Mouse (Mus musculus): ENCODE measurements around the gene Plpp1. TPM values are rescaled to one million over a fixed set of nuclear protein-coding genes. Genes with fewer than 3 reads are reported as not detected.

Plpp1 gene
- total and polyA plus RNA-seq, 3 experiments = 0.12 to 0.15 TPM; not detected in 1

DNA sequence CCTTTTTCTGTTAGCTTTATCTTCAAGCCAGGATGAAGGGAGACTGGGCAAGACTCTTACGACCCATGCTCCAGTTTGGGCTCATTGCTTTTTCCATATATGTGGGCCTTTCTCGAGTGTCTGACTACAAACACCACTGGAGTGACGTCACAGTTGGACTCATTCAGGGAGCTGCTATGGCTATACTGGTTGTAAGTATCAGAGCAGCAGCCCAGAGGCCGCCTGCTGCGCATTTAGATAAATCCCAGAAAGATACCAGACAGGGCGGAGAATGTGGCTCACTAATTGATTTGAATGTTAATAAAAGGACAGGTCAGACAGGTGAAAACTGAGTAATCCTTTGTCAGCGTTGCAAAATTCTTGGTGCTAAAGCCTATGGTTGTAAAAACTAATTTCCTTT, 66.2 kb downstream of the Plpp1 start:
- Histone ChIP-seq H3K27me3 (ENCODE audit: control insufficient read depth in 1 of 2, insufficient read depth in 2 of 2, low read length in 2 of 2) (no peaks in the 10 kb centered on the region), H3K9ac (ENCODE audit: control insufficient read depth, low read depth, low read length, poor library complexity, severe bottlenecking) (no peak overlapping the region), H3K79me2 (ENCODE audit: control insufficient read depth, insufficient read depth, low read length, poor library complexity) (no peaks in the 10 kb centered on the region), H3K27ac (ENCODE audit: control insufficient read depth, low read depth, low read length) (no peak overlapping the region), H3K36me3 (ENCODE audit: control insufficient read depth in 1 of 2, insufficient read depth in 2 of 2, low read length in 2 of 2) (peaks cover 0 to 11% of the 10 kb centered on the region in 2 experiments; a peak in 2 of 4 replicates), H3K4me1 (ENCODE audit: control insufficient read depth in 1 of 2, insufficient read depth in 2 of 2, low read length in 2 of 2) (no peaks in the 10 kb centered on the region), H3K9me3 (replicated peaks; ENCODE audit: insufficient read depth, low read length) (no peaks in the 10 kb centered on the region), H3K4me3 (ENCODE audit: control insufficient read depth in 1 of 2, insufficient read depth in 1 of 2, low read depth in 2 of 2, low read length in 2 of 2) (no peak overlapping the region)
- no peak for DNase-seq (ENCODE audit: low read depth, low spot score)
- TF ChIP-seq POLR2AphosphoS5 (IDR thresholded peaks at IDR 0.05; ENCODE audit: borderline replicate concordance, low read depth, low read length) (no peak), TAL1 (IDR thresholded peaks at IDR 0.05; ENCODE audit: low read length) (no peak), USF1 (IDR thresholded peaks at IDR 0.05; ENCODE audit: low read depth, low read length) (no peak), MYB (IDR thresholded peaks at IDR 0.05; ENCODE audit: low read depth, low read length) (no peak), MAZ (IDR thresholded peaks at IDR 0.05; ENCODE audit: low read depth, low read length) (no peak), ETS1 (IDR thresholded peaks at IDR 0.05; ENCODE audit: low read depth, low read length) (no peak), MAX (IDR thresholded peaks at IDR 0.05; ENCODE audit: low read length) (no peak), BHLHE40 (IDR thresholded peaks at IDR 0.05; ENCODE audit: borderline replicate concordance, low read depth, low read length) (no peak), ZC3H11A (IDR thresholded peaks at IDR 0.05; ENCODE audit: low read depth, low read length) (no peak), UBTF (IDR thresholded peaks at IDR 0.05; ENCODE audit: borderline replicate concordance, insufficient read depth, low read depth, low read length) (no peak), E2F4 (IDR thresholded peaks at IDR 0.05; ENCODE audit: borderline replicate concordance, low read depth, low read length) (no peak), SMC3 (IDR thresholded peaks at IDR 0.05; ENCODE audit: low read depth, low read length) (no peak), POLR2A (IDR thresholded peaks at IDR 0.05; ENCODE audit: control insufficient read depth in 1 of 2, insufficient read depth in 1 of 2, low read depth in 1 of 2, low read length in 2 of 2, poor library complexity in 1 of 2) (no peak), ZNF384 (IDR thresholded peaks at IDR 0.05; ENCODE audit: low read depth, low read length) (no peak), MYC (IDR thresholded peaks at IDR 0.05; ENCODE audit: low read depth, low read length) (no peak), TBP (IDR thresholded peaks at IDR 0.05; ENCODE audit: low read depth, low read length) (no peak), POLR2AphosphoS2 (IDR thresholded peaks at IDR 0.05; ENCODE audit: low read length) (no peak), ELF1 (IDR thresholded peaks at IDR 0.05; ENCODE audit: low read depth, low read length) (no peak)

DNA sequence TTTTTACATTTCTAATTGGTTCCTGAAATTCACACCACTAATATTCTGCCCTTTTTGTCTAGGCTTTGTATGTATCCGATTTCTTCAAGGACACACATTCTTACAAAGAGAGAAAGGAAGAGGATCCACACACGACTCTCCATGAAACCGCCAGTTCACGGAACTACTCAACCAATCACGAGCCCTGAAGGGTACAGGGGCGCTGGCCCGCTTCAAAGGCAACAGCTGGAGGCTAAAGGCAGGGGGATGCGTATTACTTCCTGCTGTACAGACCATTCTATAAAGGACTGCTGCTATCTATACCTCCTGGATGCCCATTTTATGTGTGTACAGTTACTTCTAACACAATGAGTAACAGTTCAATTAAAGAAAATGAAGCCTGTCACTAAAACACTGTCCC, 66.8 kb downstream of the Plpp1 start:
- H3K9ac ChIP-seq (ENCODE audit: control insufficient read depth, low read depth, low read length, poor library complexity, severe bottlenecking) = no peak overlapping the region
- no peak for DNase-seq (ENCODE audit: low read depth, low spot score)
- no peaks in the 10 kb centered on the region for H3K4me1 ChIP-seq (ENCODE audit: control insufficient read depth in 1 of 2, insufficient read depth in 2 of 2, low read length in 2 of 2)
- no peaks in the 10 kb centered on the region for H3K27me3 ChIP-seq (ENCODE audit: control insufficient read depth in 1 of 2, insufficient read depth in 2 of 2, low read length in 2 of 2)
- H3K36me3 ChIP-seq (ENCODE audit: control insufficient read depth in 1 of 2, insufficient read depth in 2 of 2, low read length in 2 of 2) = peaks cover 0 to 11% of the 10 kb centered on the region in 2 experiments; a peak in 2 of 4 replicates
- no peak overlapping the region for H3K4me3 ChIP-seq (ENCODE audit: control insufficient read depth in 1 of 2, insufficient read depth in 1 of 2, low read depth in 2 of 2, low read length in 2 of 2)
- no peaks in the 10 kb centered on the region for H3K9me3 ChIP-seq (replicated peaks; ENCODE audit: insufficient read depth, low read length)
- no peak for TF ChIP-seq ZC3H11A (IDR thresholded peaks at IDR 0.05; ENCODE audit: low read depth, low read length)
- TF ChIP-seq NELFE (IDR thresholded peaks at IDR 0.05; ENCODE audit: low read depth, low read length) = no peak
- TF ChIP-seq KAT2A (conservative IDR thresholded peaks at IDR 0.05; ENCODE audit: low read depth, low read length) = no peak
- TF ChIP-seq MYC (IDR thresholded peaks at IDR 0.05; ENCODE audit: low read depth, low read length) = no peak
- TF ChIP-seq POLR2A (IDR thresholded peaks at IDR 0.05; ENCODE audit: control insufficient read depth in 1 of 2, insufficient read depth in 1 of 2, low read depth in 1 of 2, low read length in 2 of 2, poor library complexity in 1 of 2) = no peak
- no peak for TF ChIP-seq ZMIZ1 (IDR thresholded peaks at IDR 0.05; ENCODE audit: low read depth, low read length)
- TF ChIP-seq USF2 (IDR thresholded peaks at IDR 0.05; ENCODE audit: borderline replicate concordance in 1 of 2, insufficient read depth in 1 of 2, low read depth in 1 of 2, low read length in 2 of 2) = no peak
- no peak for TF ChIP-seq RCOR1 (IDR thresholded peaks at IDR 0.05; ENCODE audit: low read depth, low read length)
- no peak for TF ChIP-seq UBTF (IDR thresholded peaks at IDR 0.05; ENCODE audit: borderline replicate concordance, insufficient read depth, low read depth, low read length)
- no peak for TF ChIP-seq NRF1 (IDR thresholded peaks at IDR 0.05; ENCODE audit: insufficient read depth, low read depth, low read length, poor library complexity, severe bottlenecking)
- TF ChIP-seq MEF2A (IDR thresholded peaks at IDR 0.05; ENCODE audit: extremely low read depth, insufficient replicate concordance, low read depth, low read length, poor library complexity, severe bottlenecking) = no peak
- TF ChIP-seq TCF12 (IDR thresholded peaks at IDR 0.05; ENCODE audit: low read depth, low read length) = no peak
- no peak for TF ChIP-seq CHD2 (IDR thresholded peaks at IDR 0.05; ENCODE audit: low read length)
- TF ChIP-seq POLR2AphosphoS5 (IDR thresholded peaks at IDR 0.05; ENCODE audit: borderline replicate concordance, low read depth, low read length) = no peak
- TF ChIP-seq MXI1 (IDR thresholded peaks at IDR 0.05; ENCODE audit: low read depth, low read length) = no peak
- TF ChIP-seq POLR2AphosphoS2 (IDR thresholded peaks at IDR 0.05; ENCODE audit: low read length) = no peak
- TF ChIP-seq CTCF (IDR thresholded peaks at IDR 0.05 in 2 of 3, conservative IDR thresholded peaks at IDR 0.05 in 1 of 3; ENCODE audit: control insufficient read depth in 1 of 3, insufficient read depth in 1 of 3, low read depth in 2 of 3, low read length in 3 of 3, poor library complexity in 1 of 3, severe bottlenecking in 1 of 3) = no peak
- no peak for TF ChIP-seq GABPA (IDR thresholded peaks at IDR 0.05; ENCODE audit: low read depth, low read length)
- TF ChIP-seq ETS1 (IDR thresholded peaks at IDR 0.05; ENCODE audit: low read depth, low read length) = no peak
- no peak for TF ChIP-seq TAL1 (IDR thresholded peaks at IDR 0.05; ENCODE audit: low read length)
- no peaks in the 10 kb centered on the region for H3K79me2 ChIP-seq (ENCODE audit: control insufficient read depth, insufficient read depth, low read length, poor library complexity)
- H3K27ac ChIP-seq (ENCODE audit: control insufficient read depth, low read depth, low read length) = no peak overlapping the region

All from MEL (cell line).